Mouse (Mus musculus) right cerebral cortex, postnatal 36 days (tissue): ENCODE data around the gene Dbndd2.

Source experiments
- DNase-seq, 2 experiments: peaks; one replicate each; pipeline ENCODE4 v3.0.0; 2022; ENCODE audit warnings: low spot score in 2 of 2, mixed read lengths in 1 of 2

Gene Dbndd2

DNA sequence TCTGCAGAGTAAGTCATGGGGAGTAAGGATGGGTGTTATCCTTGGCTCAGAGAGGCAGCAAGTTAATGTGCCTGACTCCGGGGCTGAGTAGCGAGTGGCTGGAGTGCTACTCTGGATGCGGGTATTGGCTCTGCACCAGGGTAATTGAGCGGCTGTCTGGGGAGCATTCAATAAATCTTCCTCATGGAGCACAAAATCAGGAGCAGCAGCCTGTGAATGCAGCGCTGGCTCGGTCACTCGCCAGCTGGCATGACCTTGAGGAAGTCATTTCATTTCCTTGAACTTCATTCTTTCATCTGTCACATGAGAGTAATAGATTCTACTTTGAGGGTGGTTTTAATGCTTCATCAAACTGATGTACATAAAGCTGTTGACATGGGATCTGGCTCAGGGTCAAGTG, 14.6 kb downstream of the Dbndd2 start:
- DNase-seq = no peak

GRCm38 (mm10) chr2:164504919-164505318, 19.0 kb downstream of the Dbndd2 start:
- DNase-seq = no peak

DNA sequence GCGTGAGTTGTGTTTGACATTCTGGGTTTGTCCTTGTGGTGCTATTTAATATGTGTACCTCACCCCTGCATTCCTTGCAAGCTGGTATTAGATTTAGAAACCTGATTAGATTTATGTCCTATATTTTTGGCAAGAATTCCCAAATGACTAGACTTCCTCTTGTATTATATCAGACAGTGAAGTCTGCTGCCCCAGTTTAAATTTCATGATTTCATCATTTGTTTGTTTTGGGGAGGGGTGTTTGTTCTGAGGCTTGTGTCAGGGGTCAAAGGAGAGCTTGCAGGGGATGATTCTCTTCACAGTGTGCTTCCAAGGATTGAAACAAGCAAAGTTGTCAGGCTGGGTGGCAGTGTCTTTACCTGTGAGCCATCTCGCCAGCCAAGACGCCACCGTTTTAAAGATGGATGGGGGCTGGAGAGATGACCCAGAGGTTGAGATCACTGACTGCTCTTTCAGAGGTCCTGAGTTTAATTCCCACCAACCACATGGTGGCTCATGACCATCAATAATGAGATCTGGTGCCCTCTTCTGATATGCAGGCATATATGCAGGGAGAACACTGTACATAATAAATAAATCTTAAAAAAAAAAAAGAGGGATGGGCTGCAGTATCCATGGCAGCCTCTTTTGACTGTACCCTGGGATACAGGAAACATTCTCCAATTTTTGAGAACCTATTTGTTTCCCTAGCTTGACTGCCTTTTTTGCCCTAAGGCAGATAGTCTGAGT, 19.9 kb downstream of the Dbndd2 start:
- DNase-seq = no peak

GRCm38 (mm10) chr2:164507811-164508210, 21.9 kb downstream of the Dbndd2 start:
- DNase-seq = no peak

DNA sequence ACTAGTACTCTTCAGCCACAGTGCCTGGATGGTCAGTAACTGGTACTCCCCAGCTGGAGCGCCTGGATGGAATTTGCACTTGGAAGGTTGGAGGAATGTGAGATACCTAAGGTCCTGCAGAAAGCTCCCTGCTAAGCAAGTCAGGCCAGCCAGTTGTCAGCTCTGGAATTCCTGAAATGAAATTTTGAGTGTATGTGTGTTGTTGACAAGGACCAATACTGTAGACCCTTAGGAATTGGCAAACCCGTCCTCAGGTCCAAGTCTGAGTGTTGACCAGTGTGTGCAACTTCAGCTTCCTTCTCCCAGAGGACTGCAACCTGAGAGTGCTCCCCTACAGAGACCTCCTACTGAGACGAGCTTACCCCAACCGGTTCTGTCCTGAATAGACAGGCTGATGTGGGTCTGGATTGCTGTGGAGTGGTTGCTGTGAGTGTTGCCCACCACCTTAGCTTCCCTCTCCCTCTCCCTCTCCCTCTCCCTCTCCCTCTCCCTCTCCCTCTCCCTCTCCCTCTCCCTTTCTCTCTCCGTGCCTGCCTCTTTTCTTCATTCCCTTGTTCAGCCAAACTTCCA, 24.8 kb downstream of the Dbndd2 start:
- no peak for DNase-seq

GRCm38 (mm10) chr2:164512121-164512909, 26.4 kb downstream of the Dbndd2 start:
- DNase-seq = no peak

GRCm38 (mm10) chr2:164513389-164513788, 27.5 kb downstream of the Dbndd2 start:
- DNase-seq = no peak

- no peak for DNase-seq
These were observed 29.0 kb downstream of the Dbndd2 start for GRCm38 (mm10) chr2:164514916-164515315.

- DNase-seq = no peak
These were observed 30.0 kb downstream of the Dbndd2 start for GRCm38 (mm10) chr2:164515897-164516296.

DNA sequence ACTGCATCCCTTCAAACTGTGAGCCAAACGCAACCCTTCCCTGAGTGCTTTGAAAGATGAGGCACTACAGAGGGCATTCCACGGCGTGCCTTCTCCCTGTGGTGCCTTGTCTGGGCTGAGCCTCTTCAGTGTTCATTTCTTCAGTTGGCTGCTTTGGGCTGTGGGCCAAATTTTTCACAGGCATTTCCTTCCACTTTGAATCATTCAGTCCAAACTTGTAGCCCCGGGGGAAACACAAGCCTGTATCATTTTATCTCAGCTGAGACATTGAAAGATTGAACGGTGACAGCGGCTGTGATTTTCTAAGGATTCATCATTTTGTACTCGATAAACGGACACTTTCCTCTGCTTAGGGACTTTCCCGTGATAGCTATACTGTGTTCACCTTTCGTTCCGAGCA, 30.7 kb downstream of the Dbndd2 start:
- no peak for DNase-seq

- DNase-seq = no peak
These were observed 31.7 kb downstream of the Dbndd2 start for GRCm38 (mm10) chr2:164517485-164518221.

DNA sequence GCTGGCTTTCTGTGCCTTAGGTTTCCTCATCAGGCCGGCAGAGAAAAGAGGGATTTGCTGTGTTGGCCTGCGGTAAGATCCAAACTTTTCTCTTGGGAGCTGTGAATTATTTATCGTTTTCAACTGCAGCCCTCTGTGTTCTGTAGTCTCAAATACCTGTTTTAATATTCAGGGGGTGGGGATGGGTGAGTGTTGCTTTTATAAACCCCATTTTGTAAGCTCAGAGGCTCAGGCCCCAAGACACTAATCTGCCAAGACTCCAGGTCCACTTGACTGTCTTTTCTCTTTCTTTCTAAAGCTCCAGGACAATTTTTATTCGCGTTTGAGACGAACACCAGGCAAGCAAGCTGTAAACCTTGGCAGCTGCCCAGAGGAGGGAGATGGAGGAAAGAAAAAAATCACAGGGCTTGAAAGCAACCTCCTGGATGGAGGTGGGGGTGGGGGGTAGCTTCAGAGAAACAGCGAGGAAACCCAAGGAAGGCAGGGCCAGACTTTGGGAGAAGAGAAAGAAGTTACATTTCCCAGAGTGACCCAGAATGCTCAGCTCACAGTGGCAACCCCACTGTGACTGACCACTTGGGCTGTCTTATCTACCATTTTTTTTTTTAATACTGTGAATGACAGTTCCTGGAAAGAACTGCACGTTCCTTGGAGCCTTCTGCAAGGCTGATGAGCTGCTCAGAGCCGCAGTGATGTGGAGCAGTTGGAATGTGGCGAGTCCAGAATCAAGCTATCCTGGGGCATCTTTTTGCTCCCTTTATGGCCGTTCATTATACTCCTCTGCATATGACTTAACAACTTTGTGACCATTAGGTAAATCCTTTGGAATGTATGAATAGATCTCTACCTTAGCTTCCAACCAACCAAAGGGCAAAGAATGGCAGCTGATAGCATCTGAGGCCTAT, 32.6 kb downstream of the Dbndd2 start:
- no peak for DNase-seq

- DNase-seq = no peak
These were observed 33.2 kb downstream of the Dbndd2 start for GRCm38 (mm10) chr2:164519171-164519526.

GRCm38 (mm10) chr2:164520782-164521181, 34.9 kb downstream of the Dbndd2 start:
- no peak for DNase-seq

- DNase-seq = peak in 1 of 2 experiments; percentile 32
These were observed 35.9 kb downstream of the Dbndd2 start for GRCm38 (mm10) chr2:164521841-164522240.

- no peak for DNase-seq
These were observed 36.4 kb downstream of the Dbndd2 start for GRCm38 (mm10) chr2:164522280-164522679.

GRCm38 (mm10) chr2:164523301-164523773, 37.4 kb downstream of the Dbndd2 start:
- DNase-seq = no peak

DNA sequence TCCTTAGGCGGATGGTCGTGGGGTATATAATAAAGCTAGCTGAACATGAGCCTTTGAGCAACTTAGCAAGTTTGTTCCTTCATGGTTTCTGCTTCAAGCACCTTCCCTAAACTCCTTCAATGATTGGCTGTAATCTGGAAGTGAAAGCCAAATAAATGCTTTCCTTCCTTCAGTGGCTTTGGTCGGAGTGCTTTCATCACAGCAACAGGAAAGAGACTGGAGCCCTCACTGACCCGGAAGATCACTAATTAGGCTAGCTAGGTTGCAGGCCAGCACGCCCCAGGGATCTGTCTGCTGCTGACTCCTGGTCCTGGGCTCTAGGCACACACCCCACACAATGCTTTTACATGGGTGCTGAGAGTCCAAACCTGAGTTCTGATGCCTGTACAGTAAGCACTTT, 42.7 kb downstream of the Dbndd2 start:
- DNase-seq = no peak

DNA sequence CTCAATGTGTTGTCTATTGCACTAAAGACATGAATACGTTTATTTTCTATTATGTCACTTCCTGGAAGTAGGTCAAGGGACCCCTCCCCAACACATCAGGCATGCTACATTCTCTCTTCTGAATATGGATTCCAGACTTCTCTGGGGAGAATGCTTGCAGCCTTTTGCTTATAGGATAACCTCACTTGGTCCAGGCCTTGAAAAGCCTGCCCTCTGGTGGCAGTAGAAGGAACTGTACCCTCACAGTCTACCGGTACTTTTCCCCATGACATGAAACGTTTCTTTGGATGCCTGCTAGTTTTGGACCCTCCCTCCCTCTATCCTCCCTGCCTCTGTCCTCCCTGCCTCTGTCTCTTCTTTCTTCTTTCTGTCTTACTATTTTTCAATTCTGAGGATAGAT, 45.3 kb downstream of the Dbndd2 start:
- peak; percentile 46 to 66 for DNase-seq

GRCm38 (mm10) chr2:164534315-164534714, 48.4 kb downstream of the Dbndd2 start:
- DNase-seq = no peak

GRCm38 (mm10) chr2:164537003-164537402, 51.1 kb downstream of the Dbndd2 start:
- DNase-seq = no peak
